Mouse (Mus musculus): ENCODE results near the gene Mars. TPM values are rescaled to one million over a fixed set of nuclear protein-coding genes. Genes with fewer than 3 reads are reported as not detected.

Gene Mars
- polyA plus RNA-seq, 1 experiment from 2014 or later, result 137 TPM

- no peak for ATAC-seq (replicated peaks)
- 82% methylated on average over 3 of the region's 3 CpGs for WGBS
- no peak overlapping the region for H3K4me3 ChIP-seq
- H3K36me3 ChIP-seq, result no peaks in the 10 kb centered on the region
- H3K9ac ChIP-seq (replicated peaks), result no peak overlapping the region
- H3K4me2 ChIP-seq (replicated peaks), result no peak overlapping the region
- peaks cover 13% of the 10 kb centered on the region for H3K27me3 ChIP-seq
- H3K27ac ChIP-seq (replicated peaks), result no peak overlapping the region
- no peaks in the 10 kb centered on the region for H3K9me3 ChIP-seq
- peaks cover 18% of the 10 kb centered on the region for H3K4me1 ChIP-seq
Measured at GRCm38 (mm10) chr10:127346173-127346572, 34.6 kb upstream of the Mars start.

DNA sequence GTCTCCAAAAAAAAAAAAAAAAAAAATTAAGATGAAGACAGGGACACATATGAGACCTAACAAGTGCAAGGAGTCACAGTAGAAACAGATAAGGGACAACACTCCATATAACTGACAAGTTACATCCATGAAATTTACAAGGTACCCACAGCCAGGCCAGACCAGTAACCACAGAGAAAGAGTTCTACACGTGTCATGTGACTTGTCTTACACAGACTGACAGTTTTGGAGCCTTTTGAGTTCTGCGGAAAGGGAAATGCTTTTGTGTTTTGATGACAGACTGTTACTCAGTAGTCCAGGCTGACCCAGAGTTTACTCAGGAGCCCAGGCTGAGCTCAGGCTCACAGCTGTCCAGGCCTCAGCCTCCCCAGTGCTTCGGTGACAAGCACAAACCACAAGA, 31.4 kb upstream of the Mars start:
- Histone ChIP-seq H3K4me3 (no peak overlapping the region), H3K27ac (replicated peaks) (no peak overlapping the region), H3K9me3 (no peaks in the 10 kb centered on the region), H3K36me3 (no peaks in the 10 kb centered on the region), H3K27me3 (peaks cover 25% of the 10 kb centered on the region), H3K4me1 (peaks cover 40% of the 10 kb centered on the region), H3K4me2 (replicated peaks) (no peak overlapping the region), H3K9ac (replicated peaks) (no peak overlapping the region)
- WGBS, result 71% methylated on average over 3 of the region's 3 CpGs
- no peak for ATAC-seq (replicated peaks)

DNA sequence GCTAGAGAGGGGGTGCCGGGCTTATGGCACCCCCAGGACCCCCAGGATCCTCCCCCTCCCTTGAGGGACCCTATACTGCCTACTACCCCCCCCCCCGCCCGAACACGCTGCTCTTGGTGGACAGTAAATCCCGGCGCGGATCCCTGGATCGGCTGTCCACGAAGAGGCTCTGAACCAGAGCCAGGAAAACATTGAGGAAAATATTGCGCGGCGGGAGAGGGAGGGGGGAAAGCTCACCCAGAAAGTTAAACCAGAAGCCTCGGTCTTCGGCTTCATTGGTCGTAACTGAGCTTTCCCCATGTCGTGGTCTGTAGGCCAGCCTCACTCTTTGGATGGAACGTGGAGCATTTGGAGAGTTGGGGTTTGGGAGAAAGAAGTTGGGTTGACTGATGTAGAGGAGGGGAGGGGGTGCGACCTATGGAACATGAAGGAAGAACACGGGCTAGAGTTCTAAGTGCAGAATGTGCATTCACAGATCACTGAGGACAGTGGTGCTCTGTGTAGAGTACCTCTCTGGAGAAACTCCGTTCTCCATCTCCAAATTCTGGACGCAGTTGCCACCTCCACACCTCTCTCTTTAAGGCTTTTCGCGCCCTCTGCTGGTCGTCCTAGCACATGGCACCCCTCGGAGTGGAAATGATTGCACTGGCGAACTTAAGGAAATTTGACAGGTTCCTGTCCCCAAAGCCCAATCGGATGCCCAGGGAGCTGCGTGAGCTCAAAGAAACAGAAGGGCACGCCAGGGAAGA, 30.5 kb upstream of the Mars start, which contains the start of gene Gli1:
Gli1 (minus strand) TSS at position 84 of the 749 bp plus-strand sequence.
- Histone ChIP-seq H3K27me3 (peaks cover 25% of the 10 kb centered on the region), H3K4me1 (peaks cover 40% of the 10 kb centered on the region), H3K9me3 (no peaks in the 10 kb centered on the region), H3K36me3 (no peaks in the 10 kb centered on the region), H3K27ac (replicated peaks) (no peak within 1 kb of the TSS), H3K9ac (replicated peaks) (no peak within 1 kb of the TSS), H3K4me3 (peak within 1 kb of the TSS; percentile 36), H3K4me2 (replicated peaks) (peak within 1 kb of the TSS; percentile 56)
- under 1% methylated on average over 29 of the region's 29 CpGs for WGBS
- ATAC-seq (replicated peaks), result 0 out of 2 replicates have a peak, but pooled peaks have one; percentile 23

- H3K9me3 ChIP-seq, result no peaks in the 10 kb centered on the region
- H3K36me3 ChIP-seq, result no peaks in the 10 kb centered on the region
- H3K9ac ChIP-seq (replicated peaks), result no peak overlapping the region
- H3K4me3 ChIP-seq, result peak overlapping the region; percentile 36
- ATAC-seq (replicated peaks), result 0 out of 2 replicates have a peak, but pooled peaks have one; percentile 8
- peaks cover 25% of the 10 kb centered on the region for H3K27me3 ChIP-seq
- H3K4me1 ChIP-seq, result peaks cover 40% of the 10 kb centered on the region
- H3K4me2 ChIP-seq (replicated peaks), result peak overlapping the region; percentile 56
- WGBS, result 0% methylated on average over 11 of the region's 11 CpGs
- H3K27ac ChIP-seq (replicated peaks), result no peak overlapping the region
Measured at GRCm38 (mm10) chr10:127341360-127341690, 29.7 kb upstream of the Mars start.

DNA sequence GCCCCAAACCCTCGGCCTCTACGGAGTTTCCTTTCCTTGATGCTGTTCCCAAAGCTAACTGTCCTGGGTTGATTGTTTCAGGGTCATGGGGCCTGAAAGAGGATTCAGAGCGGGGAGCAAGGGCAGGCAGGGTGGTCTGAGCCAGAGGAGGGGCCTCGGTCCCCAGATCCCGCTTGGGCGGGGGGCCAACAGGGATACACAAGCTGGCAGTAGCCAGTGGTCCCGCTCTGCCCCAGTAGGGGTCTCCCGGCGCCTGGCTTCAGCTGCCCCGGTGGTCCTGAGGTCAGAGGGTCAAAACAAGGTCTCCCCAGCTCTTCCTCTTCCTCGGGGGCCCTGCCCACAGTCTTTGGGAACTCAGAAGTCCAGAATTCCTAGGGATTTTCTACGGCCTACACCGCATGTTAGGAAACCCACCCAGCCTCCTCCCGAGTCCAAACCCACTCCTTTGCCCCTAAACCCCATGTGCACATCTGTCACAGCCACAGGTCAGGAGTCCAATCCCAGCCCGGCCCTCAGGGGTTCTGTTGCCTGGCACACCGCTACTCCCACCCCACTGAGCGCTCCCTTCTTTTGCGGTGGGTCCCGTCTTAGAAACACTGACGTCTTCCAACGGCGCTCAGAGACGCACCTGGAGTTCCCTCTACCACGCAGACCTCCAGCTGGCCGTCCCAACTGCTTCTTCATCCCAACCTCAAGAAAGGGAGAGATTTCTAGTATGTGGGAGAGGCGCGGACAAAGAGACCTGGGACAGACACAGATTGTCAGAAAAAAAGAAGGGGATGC, 29.2 kb upstream of the Mars start:
- Histone ChIP-seq H3K4me1 (peaks cover 40% of the 10 kb centered on the region), H3K27ac (replicated peaks) (no peak overlapping the region), H3K9me3 (no peaks in the 10 kb centered on the region), H3K4me2 (replicated peaks) (peak overlapping the region; percentile 56), H3K27me3 (peaks cover 25% of the 10 kb centered on the region), H3K36me3 (no peaks in the 10 kb centered on the region), H3K4me3 (peak overlapping the region; percentile 36), H3K9ac (replicated peaks) (peak overlapping the region; percentile 20; the same call in 1 of the 2 replicates)
- ATAC-seq (replicated peaks), result no peak
- 1% methylated on average over 27 of the region's 27 CpGs for WGBS

GRCm38 (mm10) chr10:127339683-127340576, 28.3 kb upstream of the Mars start:
- H3K9me3 ChIP-seq, result no peaks in the 10 kb centered on the region
- H3K36me3 ChIP-seq, result no peaks in the 10 kb centered on the region
- H3K27me3 ChIP-seq, result peaks cover 25% of the 10 kb centered on the region
- no peak overlapping the region for H3K27ac ChIP-seq (replicated peaks)
- under 1% methylated on average over 42 of the region's 42 CpGs for WGBS
- peak overlapping the region; percentile 36 for H3K4me3 ChIP-seq
- peak overlapping the region; percentile 20 for H3K9ac ChIP-seq (replicated peaks)
- H3K4me1 ChIP-seq, result peaks cover 40% of the 10 kb centered on the region
- ATAC-seq (replicated peaks), result peak; percentile 27; the same call in 1 of the 2 replicates
- H3K4me2 ChIP-seq (replicated peaks), result peak overlapping the region; percentile 56

DNA sequence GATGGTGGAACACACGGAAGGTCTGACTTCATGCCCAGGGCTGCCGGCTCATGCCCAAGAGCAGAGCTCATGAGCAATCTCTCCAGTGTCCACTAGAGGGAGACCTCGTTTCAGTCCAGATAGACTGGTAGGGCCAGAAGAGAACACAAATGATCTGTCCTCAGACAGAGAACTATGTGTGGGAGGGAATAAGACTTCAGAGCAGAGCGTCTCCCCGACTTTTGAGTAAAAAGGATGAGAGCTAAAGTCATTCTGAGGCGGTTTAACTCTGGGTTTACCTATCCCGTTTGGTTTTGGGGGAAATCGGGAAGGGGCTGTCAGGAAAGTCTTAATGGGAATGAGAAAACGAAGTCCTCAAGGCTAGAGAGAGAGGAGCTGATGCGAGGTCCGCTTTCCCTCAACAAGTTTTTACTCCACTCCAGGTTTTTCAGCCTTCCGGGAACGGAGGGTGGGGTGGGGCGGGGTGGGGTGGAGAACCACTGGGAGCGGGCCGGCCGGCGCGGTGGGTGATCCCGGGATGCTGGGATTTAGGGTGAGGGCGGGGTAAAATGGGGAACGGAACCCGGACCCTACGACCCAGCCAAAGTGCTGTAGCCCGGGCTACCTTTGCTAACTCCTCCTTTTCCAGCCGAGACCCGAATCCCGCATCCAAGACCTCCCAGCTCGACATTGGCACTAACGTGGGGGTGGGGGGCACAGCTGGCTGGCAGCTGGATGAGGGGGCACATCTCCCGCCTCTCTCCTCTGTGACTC, 27.5 kb upstream of the Mars start:
- Histone ChIP-seq H3K36me3 (no peaks in the 10 kb centered on the region), H3K27ac (replicated peaks) (no peak overlapping the region), H3K9me3 (no peaks in the 10 kb centered on the region), H3K9ac (replicated peaks) (peak overlapping the region; percentile 19; the same call in 1 of the 2 replicates), H3K4me2 (replicated peaks) (peak overlapping the region; percentile 56), H3K27me3 (peaks cover 25% of the 10 kb centered on the region), H3K4me3 (peak overlapping the region; percentile 36), H3K4me1 (peaks cover 40% of the 10 kb centered on the region)
- under 1% methylated on average over 31 of the region's 31 CpGs for WGBS
- ATAC-seq (replicated peaks), result peak; percentile 76

DNA sequence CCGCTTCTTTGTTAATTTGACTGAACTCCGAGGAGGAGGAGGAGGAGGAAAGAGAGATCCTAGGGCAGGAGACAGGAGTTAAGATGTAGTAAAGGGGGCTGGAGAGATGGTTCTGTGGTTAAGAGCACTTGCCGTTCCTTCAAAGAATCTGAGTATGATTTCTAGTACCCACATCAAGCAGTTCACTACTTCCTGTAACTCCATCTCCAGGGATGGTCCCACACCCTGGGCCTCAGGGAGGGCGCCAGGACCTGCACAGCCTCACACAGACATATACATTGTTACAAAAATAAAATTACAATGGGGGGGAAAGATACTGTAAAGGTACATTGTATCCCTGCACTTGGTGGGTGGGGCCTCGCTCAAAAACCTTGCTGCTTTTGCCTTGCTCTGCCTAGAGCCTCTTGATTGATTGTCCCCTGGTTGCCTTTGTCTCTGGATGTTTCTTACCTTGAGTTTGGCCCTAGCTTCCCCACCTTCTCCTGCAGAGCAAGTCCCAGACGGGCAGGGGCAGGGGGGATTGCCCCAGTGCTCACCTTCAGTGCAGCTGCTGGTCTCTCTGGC, 26.0 kb upstream of the Mars start:
- Histone ChIP-seq H3K4me2 (replicated peaks) (no peak overlapping the region), H3K4me3 (no peak overlapping the region), H3K27me3 (peaks cover 25% of the 10 kb centered on the region), H3K4me1 (peaks cover 40% of the 10 kb centered on the region), H3K27ac (replicated peaks) (no peak overlapping the region), H3K9ac (replicated peaks) (no peak overlapping the region), H3K9me3 (no peaks in the 10 kb centered on the region), H3K36me3 (no peaks in the 10 kb centered on the region)
- no peak for ATAC-seq (replicated peaks)
- 89% methylated on average over 6 of the region's 6 CpGs for WGBS

DNA sequence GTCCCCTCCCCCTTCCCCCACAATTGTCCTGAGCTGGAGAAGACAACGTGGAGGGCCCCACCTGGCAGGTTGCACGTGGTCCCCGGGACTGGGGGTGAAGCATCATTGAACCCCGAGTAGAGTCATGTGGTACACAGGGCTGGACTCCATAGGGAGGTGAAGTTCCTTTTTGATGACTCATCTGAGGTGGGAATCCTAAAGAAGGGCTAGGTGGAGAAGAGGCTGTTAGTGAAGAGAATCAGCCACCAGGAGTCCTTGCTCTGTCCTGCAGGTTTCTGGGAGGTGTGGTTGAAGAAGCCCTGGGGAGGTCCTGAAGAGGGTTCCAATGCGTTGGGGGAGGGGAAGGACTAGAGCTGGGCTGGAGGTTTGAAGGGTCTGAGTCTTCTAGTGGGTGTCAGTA, 25.4 kb upstream of the Mars start:
- H3K4me3 ChIP-seq, result no peak overlapping the region
- H3K36me3 ChIP-seq, result no peaks in the 10 kb centered on the region
- H3K4me2 ChIP-seq (replicated peaks), result no peak overlapping the region
- H3K9ac ChIP-seq (replicated peaks), result no peak overlapping the region
- 78% methylated on average over 5 of the region's 5 CpGs for WGBS
- H3K4me1 ChIP-seq, result peaks cover 36% of the 10 kb centered on the region
- no peak overlapping the region for H3K27ac ChIP-seq (replicated peaks)
- no peaks in the 10 kb centered on the region for H3K9me3 ChIP-seq
- H3K27me3 ChIP-seq, result peaks cover 19% of the 10 kb centered on the region
- no peak for ATAC-seq (replicated peaks)

DNA sequence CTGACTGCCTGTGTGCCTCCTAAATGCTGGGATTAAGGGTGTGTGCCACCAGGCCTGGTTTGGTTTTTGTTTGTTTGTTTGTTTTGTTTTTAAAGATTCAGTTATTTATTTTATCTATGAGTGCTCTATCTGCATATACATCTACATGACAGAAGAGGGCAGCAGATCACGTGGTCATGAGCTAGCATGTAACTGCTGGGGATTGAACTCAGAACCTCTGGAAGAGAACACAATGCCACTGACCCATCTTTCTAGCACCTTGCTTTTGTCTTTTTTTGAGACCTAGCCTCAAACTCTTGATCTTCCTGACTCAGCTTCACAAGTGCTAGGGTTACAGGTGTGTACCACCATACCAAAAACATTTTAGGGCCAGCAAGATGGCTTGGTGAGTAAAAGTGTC, 23.7 kb upstream of the Mars start:
- 61% methylated on average over 1 of the region's 1 CpGs for WGBS
- peaks cover 20% of the 10 kb centered on the region for H3K4me1 ChIP-seq
- no peak for ATAC-seq (replicated peaks)
- H3K9me3 ChIP-seq, result no peaks in the 10 kb centered on the region
- H3K27ac ChIP-seq (replicated peaks), result no peak overlapping the region
- peaks cover 6% of the 10 kb centered on the region; the same call in 1 of the 2 replicates for H3K27me3 ChIP-seq
- H3K9ac ChIP-seq (replicated peaks), result no peak overlapping the region
- H3K36me3 ChIP-seq, result no peaks in the 10 kb centered on the region
- H3K4me2 ChIP-seq (replicated peaks), result no peak overlapping the region
- no peak overlapping the region for H3K4me3 ChIP-seq

DNA sequence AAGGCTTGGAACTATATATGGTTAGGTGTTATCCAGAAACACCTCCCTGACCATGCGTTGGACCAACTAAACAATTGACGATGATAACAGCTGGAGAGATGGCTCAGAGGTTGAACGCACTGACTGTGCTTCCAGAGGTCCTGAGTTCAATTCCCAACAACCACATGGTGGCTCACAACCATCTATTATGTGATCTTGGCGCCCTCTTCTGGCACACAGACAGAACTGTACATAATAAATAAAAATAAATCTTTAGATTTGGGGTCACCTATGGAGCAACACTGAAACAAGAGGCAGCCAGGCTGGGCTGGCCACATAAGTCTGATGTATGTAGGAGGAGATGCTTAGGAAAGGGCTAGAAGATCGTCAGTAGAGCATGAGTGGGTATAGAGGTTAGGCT, 21.6 kb upstream of the Mars start:
- no peak overlapping the region for H3K9ac ChIP-seq (replicated peaks)
- H3K27me3 ChIP-seq, result peaks cover 15% of the 10 kb centered on the region
- H3K4me2 ChIP-seq (replicated peaks), result no peak overlapping the region
- WGBS, result 65% methylated on average over 5 of the region's 5 CpGs
- H3K4me3 ChIP-seq, result no peak overlapping the region
- no peaks in the 10 kb centered on the region for H3K9me3 ChIP-seq
- no peak for ATAC-seq (replicated peaks)
- no peak overlapping the region for H3K27ac ChIP-seq (replicated peaks)
- H3K4me1 ChIP-seq, result peaks cover 3% of the 10 kb centered on the region; the same call in 1 of the 2 replicates
- H3K36me3 ChIP-seq, result no peaks in the 10 kb centered on the region

Measured in forebrain, embryonic 15.5 days (tissue).